Mouse (Mus musculus): ENCODE data around the gene Mybpc3.

Mybpc3 gene

DNA sequence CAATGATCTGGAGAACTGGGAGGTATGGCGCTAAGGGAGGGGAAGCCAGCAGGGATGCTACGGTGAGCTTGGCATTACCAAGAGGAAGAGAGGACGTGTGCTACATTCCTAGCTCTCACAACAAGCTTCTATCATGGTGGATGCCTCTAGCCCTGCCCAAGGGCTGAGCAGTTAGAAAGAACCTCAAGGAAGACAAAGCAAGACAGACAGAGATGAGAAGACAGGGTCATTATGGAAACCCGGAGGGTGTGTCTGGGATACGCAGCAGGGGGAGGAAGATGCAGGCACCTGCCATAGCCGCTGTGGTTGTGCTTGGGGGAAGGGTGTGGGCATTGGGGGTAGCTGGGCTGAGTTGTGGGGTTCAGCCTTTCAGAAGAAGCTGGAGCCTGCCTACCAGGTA lies 5.6 kb downstream of the Mybpc3 start:
- DNase-seq: no peak

DNA sequence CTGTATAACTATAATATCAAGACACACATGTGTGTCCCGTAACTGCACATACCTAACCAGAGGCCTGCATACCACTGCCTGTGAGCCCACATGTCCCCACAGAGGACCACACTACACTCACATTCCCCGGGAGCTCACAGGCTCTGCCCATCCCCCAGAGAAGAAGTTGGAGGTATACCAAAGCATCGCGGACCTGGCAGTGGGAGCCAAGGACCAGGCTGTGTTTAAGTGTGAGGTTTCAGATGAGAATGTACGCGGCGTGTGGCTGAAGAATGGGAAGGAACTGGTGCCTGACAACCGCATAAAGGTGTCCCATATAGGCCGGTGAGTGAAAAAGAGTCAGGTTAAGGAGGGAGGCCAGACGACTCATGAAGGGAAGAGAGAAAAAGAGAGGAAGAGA lies 7.2 kb downstream of the Mybpc3 start:
- DNase-seq: no peak

DNA sequence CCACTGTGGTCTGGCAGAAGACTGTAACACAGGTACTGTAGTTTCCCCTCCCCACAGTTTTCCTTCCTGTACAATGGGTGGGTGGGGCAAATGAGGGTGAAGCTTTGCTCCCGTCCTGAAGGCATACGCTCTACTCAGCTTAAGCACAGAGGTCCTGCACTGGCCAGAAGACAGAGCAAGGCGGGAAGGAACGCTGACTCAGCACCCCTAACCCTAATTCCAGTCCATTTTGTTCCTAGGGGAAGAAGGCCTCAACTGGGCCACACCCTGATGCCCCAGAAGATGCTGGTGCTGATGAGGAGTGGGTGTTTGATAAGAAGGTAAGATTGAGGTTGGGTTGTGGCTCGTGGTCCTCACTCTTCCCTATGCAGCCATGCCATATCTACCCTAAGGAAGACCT lies 10.8 kb downstream of the Mybpc3 start:
- DNase-seq: no peak

DNA sequence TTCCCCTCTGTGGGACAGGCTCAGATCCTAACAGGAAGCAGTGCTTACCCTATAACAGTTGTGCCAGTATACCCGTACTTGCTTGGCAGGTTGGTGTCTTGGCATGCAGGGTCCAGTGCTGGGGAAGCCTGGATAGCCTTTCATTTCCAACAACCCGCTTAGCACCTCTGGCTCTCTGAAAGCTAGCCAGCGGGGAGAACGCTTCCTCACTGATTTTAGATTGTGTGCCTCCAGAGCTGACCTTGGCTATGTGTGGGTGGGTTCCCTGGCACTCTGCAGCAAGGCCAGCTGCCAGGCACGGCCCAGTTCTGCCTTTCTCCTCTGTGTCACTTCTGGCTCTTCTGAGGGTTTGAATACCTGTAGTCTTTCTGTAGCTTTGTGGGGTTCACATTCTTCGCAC lies 12.2 kb downstream of the Mybpc3 start:
- no peak for DNase-seq

DNA sequence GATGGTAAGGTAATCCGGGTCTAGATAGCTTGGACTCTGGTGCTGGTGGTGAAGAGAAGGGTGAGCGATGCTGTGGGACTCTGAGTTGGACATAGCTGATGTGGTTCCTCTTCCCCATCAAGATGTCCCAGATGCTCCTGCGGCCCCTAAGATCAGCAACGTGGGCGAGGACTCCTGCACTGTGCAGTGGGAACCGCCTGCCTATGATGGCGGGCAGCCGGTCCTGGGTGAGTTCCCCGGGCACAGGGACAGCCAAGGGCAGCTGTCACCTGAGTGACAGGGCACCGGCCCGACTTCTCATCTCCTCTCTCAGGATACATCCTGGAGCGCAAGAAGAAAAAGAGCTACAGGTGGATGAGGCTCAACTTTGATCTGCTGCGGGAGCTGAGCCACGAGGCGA lies 13.3 kb downstream of the Mybpc3 start:
- no peak for DNase-seq

DNA sequence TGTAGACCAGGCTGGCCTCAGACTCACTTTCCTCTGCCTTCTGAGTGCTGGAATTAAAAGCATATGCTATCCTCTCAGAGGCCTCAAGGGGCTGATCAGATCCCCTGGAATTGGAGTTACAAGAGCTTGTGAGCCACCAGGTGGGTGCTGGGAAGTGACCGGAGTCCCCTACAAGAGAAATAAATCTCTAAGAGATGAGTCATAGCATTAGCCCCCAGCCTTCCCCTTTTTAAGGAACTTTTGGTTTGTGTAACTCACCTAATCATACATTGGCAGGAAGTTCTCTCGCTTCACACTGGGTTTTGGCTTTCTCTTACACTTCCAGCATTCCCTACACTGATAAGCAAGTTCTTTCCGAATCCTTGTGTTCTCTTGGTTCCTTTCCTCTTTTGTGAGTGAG lies 14.1 kb downstream of the Mybpc3 start:
- DNase-seq: no peak

DNA sequence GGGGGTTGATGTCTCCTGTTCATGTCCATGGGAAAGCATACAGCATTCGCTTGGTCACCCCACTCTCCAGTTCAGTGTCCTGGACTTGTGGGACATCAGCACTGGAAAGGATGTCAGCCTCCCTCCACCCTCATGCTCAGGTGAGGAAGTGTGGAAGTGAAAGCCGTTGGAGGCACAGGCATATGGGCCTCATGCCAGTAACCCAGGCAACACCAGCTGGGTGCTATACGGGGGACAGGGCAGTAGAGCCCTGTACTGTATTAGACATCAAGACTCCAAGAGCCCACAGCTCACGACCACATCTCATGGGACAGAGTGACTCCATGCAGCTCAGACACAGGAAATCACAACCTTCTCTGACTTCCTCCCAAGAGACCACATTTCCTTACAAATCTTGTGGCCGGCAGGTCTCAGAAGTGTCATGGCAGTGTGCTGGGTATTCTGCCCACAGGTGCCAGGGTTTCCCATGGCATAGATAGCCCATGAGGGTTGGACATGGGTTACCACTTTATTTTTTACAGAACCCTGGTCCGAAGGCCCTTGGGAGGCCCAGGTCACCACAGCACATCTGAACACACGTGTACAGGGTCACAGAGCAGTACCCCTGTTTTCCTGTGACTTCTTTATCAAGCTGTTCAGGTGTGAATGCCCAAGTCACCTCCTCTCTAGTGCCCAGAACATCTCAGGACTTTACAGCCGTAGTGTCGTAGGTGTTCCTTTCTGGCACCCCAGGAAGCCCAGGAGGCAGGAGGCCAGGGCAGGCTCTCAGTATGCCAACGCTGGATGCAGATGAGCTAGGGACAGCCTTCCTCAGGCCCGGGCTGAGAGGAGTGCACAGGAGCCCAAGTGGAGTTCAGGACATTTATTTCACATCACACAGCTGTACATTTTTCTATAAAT lies 18.8 kb downstream of the Mybpc3 start:
- DNase-seq: no peak

DNA sequence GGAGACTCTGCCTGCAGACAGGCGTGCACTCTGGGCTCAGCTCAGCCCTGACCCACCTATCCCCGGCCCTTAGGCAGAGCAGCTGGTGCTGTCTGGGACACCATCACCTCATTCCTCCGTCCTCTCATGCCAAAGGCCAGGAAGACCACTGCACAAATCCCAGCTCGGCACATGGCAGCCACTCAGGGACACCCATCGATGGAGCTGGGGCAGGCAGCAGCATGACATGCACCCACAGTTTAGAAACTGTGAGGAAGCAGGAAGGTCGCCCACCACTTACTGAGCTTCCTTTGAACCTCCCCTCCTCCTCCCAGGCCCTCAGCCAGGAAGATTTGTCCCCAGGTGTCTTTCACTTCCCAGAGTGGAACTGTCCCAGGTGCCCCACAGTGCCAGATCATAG lies 19.5 kb downstream of the Mybpc3 start:
- DNase-seq: no peak

DNA sequence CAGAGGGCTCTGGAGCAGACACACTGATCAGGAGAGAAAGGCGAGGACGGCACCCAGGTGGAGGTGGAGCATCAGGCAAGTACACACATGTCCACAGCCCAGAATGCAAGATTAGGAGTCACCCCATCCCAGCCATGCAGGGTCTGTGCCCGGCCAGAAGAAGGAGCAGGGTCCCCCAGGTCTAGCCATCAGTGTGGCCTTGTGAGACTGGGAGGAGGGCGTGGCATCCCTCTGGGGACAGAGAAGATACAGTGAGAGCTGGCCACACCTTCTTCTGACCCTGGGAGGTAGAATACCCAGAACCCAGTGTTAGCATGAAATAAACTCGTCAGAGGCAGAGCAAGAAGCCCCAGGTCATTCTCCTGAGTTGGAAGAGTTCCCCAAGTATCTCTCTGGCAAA lies 21.4 kb downstream of the Mybpc3 start:
- DNase-seq: no peak

DNA sequence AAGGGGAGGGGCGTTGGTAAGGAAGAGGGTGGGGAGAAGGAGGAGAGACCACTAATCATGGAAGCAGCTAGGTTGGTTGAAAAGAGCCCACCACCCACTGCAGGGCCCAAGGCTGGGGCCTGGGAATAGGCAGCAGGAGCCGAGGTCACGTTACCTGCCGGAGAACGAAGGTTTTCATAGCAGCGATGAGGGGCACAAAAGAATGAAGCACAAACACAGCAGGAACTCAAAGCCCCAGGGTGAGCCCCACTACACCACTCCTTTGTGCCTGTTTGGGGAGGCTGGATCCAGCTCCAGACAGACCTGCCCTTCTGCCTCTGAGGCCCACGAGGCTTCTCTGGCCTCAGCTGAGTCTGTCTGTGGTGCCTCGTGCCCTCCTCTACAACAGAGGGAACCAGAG lies 21.8 kb downstream of the Mybpc3 start:
- no peak for DNase-seq

DNA sequence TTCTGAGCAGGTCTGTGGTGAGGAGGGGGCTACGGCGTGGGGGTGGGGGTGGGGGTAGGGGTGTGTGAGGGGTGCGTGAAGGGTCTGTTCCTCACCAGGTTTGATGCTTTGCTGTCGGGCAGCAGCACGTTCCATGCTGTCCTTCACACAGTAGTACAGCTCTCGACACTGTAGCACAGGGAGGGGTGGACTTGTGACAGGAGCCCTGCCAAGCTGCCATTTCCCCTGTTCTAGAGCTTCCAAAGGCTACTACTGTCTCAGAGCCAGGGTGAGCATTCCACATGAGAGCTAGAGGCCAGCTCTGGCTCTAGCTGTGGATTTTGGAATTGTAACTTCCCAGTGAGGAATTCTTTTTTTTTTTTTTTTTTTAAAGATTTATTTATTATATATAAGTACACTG lies 25.0 kb downstream of the Mybpc3 start:
- no peak for DNase-seq

DNA sequence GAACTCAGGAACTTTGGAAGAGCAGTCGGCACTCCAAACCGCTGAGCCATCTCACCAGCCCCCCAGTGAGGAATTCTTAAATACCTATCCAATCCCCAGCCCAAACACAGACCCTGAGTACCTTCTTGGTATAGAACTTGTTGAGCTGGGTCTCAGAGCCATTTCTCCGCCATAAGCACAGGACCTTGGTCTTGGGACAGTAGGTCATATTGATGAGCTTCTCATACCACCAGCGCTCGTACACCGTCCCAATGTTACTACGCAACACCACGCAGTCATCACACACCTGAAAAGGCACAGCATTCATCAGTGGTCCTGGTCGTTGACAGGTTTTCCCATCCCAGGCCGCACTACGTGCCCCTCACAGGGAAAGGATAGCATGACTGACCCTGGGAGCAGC lies 25.5 kb downstream of the Mybpc3 start:
- no peak for DNase-seq

DNA sequence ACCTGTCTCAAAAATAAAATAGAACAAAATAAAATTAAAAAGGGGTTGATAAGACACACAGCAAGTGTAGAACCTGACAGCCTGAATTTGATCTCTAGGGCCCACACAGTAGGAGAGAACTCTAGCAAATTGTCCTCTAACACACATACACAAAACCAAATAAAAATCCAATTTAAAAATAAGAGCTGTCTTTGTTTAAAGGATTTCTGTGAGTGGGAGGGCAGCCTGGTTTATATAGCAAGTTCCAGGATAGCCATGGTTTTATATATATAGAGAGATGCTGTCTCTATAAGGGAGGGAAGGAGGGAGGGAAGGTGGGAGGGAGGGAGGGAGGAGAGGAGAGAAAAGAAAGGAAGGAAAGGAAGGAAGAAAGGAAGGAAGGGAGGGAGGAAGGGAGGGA lies 30.2 kb downstream of the Mybpc3 start:
- DNase-seq: no peak

DNA sequence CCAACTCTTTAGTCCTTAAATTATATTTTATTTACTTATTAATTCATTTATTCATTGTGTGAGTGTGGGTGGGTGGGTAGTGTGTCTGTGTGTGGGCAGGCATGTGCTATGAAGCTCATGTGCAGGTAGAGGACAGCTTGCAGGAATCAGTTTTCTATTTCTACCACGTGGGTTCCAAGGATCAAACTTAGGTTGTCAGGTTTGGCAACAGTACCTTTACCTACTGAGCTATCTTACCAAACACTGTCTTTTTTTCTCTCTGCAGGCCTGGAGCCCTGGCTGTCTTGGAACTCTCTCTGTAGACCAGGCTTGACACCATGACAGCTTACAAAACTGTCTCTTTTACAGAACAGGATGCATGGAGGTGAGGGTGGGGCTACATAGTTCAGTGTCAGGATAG lies 33.4 kb downstream of the Mybpc3 start:
- DNase-seq: no peak

DNA sequence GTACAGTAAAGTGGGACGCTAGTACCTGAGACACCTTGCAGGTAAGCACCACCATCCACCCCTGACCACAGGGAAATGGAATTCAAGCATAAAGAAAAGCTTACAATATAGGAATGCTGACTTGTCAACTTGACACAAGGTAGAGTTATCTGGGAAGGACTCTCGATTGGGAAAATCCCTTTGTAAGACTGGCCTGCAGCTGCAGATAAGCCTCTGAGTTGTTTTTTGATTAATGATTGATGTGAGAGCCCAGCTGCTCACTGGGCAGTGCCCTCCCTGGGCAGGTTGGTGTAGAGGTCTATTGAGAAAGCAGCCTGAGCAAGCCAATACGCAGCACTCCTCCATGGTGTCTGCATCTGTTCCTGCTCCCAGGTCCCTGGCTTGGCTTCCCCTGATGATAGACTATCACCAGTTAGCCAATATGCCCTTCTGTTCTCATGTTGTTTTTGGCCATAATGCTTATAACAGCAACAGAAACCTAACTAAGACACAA lies 35.0 kb downstream of the Mybpc3 start:
- no peak for DNase-seq

DNA sequence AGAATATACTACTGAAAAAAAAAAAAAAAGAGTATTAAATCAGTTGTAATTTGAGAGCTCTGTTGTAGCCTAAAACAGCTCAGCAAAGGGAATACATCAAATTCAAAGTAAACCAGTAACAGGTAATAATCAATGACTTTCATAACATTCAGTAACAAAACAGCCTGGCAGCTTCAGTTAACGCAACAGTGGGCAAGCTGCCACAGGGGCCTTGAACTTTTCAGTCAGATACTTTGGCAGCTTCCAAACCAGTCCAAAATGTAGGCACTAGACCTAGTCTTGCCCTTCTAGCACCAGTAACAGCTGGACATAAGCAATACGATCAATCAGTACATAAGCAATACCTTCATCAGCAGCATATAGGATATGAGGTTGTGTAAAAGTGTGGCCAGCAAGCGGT lies 36.1 kb downstream of the Mybpc3 start:
- no peak for DNase-seq

DNA sequence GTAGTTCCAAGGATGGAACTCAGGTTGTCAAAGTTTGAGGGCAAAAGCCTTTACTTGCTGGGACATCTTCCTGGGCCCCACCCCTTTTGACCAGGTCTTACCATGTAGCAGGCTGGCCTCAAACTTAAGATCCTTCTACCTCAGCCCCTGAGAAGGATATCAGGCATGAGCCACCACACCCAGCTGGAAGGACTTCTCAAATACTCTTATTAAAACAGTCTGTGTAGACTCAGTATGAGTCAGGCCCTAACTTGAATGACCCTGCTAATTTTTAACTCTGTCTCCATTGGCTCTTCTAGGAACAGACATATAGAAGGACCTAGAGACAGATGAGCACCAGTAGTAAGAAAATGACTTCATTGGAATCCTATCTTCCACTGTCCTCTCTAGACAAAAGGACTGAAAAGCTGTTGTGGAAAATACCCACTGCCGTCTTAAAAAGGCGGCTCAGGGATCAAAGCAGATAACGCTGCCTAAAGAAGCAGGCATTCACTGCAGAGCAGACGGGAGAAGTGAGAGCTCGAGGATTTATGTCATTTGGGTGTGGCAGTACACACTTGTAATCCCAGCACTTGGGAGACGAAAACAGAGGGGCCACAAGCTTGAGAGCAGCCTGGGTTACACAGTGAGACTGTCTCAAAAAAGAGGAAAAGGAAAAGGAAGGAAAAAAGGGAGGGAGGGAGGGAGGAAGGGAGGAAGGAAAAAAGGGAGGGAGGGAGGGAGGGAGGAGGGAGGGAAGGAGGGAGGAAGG lies 39.2 kb downstream of the Mybpc3 start:
- DNase-seq: peak; percentile 22

DNA sequence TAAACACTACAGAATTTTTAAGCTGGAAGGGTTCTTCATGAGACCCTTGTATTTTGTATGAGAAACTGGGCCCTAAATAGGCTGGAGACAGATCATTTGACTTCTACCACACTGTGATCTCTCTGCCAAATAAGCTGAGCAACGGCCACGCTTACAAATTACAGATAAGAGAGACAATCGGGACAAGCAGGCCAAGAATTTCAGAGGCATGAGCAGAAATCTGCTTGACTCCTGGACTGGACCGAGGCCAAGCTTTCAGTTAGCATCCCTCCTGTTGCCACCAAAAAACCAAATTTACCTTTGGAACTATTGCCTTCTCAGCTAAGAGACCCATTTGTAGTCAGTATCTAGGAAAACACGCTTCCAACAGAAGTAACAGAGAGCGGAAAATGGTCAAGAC lies 42.6 kb downstream of the Mybpc3 start:
- peak; percentile 52 for DNase-seq

DNA sequence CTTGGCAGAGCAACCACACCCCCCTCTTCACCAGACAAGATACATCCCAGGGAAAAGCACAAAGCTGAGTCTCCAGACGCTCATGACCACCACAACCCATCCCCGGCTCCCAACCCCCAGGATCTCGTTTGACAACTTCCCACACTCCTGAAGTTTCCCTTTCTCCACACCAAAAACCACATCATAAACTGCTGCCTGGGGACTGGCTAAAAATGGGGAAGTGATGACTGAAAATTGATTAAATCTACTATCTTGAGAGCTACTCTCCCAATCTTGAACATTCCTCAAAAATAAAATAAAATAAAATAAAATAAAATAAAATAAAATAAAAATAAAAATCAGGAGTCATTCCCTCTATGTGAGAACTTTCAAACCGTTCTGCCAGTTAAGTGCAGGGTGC lies 45.0 kb downstream of the Mybpc3 start:
- DNase-seq: no peak

DNA sequence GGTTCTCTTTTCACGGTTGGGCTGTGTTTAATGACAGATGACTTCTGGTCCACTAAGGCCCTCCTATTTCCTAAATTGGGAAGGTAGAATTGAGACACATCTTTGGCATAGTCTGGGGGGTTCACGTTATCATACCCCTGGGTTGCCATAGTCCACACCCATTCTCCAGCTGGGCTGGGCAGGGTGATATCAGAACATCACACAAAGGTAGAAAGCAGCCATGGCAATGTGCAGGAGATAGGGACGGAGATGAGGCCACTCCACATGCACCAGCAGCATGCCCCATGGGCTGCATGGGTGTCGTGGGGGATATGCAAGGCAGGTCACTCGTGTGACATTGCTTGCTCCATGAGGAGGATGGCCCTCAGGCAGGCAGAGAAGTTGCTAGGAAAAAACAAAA lies 45.6 kb downstream of the Mybpc3 start:
- no peak for DNase-seq

DNA sequence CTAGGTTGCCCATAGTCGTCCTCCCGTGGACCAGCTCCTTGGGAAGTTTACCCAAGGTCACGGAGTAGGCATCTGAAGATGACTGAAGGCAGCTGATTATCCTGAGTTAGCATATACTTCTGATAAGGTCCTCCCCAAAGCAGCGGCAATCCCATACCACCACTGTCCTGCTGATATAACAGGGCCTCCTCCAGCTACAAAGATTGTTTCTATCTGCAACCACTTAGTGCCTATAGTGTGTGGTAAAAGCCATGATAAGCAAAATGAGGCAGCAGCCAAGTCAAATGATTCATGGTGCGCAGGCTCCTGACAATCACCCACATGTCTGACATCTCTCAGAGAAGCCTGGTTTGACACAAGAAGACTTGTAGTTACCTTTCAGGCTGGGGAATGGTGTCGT lies 47.0 kb downstream of the Mybpc3 start:
- no peak for DNase-seq

DNA sequence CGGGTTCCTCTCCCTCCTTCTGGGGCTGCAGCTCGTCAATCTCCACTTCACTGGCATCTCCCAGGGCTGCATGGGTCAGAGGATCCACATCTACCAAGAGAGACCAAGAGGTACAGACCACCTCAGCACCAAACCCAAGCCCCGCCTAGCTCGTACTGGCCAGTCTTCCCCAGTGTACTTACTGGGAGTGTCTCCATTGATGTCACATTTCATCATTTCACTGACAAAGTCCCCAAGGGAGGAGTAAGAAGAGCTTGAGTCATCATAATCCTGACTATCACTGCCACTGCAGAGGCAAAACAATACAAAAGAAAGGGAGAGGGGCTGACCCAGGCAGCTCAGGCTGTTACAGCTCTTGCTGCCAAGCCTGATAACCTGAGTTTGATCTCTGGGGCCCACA lies 49.7 kb downstream of the Mybpc3 start:
- no peak for DNase-seq

DNA sequence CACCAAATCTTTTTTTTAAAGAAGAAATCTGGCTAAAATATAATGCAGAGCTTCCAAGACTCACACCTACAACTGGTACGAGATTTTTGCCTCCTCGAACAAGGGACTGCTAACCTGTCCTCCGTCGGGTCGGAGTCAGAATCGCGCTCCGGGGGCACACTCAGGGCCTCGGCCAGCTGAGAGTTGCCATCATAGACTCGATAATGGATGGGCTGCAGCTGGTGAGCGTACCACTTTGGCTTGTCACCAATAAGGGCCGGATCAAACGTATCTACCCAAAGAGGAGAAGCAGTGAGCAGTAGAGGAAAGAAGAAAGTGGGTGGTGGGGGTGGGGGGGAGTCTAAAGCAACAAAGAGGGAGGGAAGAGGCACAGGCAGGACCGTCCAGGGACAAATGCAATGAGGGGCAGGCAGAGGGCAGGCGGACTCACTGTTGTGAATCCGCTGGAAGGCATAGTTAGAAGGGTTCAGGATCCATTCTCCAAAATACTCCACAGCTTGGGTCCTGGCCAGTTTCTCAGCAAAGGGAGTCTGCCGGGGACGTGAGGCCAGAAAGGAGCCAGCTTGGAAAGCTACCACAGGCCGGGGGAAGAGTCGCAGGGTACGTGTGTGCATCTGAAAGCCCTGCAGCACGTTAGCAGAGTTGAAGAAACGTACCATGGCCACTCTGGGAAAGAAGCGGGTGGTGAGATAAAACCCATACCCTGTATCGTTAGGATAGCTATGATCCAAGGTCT lies 51.8 kb downstream of the Mybpc3 start:
- no peak for DNase-seq

DNA sequence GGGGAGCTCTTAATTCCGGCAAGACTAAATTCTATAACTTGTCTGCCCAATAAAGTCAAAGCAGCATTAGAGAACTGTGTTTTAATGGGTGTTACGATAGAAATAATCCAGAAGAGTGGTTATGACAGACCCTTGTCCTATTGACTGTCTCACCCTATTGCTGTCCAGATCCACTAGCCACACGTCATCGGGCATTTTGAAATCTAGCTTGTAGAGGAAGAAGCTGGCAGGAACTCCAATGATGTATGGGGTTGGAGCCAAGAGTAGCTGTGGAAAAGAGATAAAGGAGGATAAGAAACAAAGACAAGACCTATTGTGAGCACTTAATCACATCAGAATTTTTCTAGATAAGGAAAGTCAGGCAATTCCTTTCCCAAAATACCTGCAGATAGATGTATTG lies 57.5 kb downstream of the Mybpc3 start:
- DNase-seq: no peak
